Mouse (Mus musculus) yolk sac, embryonic 10.5 days (tissue): Measurements from ENCODE around the gene Vdac2.

Experiments
- DNase-seq: peaks from one replicate; pipeline ENCODE4 v3.0.0-alpha.2; 2017; ENCODE audit warnings: low spot score

Vdac2 gene

GRCm38 (mm10) chr14:21851996-21852791 lies 27.2 kb downstream of the Vdac2 start:
- DNase-seq = no peak

GRCm38 (mm10) chr14:21853456-21854109 lies 28.5 kb downstream of the Vdac2 start:
- DNase-seq = peak; percentile 80

DNA sequence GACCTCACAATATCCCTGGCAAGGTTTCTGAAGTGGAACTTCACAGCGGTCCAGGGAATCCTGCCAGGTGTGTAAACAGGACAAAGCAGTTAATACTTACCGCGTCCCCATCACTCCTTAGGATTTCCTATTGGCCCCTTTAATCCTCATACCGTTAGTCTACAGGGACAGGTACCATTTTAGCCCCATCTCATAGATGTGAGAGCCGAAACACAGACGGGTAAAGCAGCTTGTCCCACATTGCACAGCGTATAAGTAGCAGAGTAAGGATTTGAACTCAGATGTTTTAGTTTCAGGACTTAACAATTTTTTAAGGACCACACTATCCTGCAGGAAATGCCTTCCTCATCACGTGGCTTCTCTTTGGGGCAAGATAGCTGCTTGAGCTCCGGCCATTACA lies 29.2 kb downstream of the Vdac2 start:
- DNase-seq = no peak

DNA sequence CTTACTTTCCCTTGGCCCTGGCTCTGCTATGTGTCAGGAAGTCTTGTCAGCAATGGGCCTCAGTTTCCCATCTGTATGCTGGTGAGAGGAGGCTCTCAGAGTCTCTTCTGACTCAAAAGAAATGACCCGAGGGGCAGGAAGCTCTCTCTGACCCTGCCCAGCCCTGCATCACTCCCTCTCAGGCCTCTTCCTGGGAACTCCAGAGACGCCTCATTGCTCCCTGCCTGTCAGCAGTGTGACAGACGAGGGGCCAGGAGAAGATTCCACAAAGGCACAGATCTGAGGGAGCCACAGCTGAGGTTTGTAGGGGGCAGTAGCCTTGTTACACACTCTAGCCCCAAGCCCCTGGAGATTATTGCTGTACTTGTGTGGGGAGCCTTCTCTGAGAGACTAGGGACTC lies 30.9 kb downstream of the Vdac2 start:
- DNase-seq = no peak

DNA sequence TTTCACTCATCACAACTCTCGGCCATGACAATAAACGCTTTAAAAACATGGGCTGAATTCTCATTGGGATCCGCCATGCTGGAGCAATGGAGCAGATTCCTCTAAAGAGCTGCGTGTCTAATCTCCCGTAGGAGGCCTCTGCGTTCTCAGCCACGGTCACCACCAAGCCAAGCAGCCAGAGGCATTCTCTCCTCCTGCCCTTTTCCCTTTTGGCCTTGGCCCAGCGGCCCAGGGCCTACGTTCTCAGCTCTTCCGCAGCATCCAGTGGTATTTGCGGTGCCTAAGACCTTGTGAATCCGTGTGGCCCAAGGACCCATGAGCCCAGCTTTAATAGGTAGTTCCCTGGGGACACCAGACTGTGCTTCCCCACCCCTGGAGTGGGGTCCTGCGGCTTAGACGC lies 31.8 kb downstream of the Vdac2 start:
- no peak for DNase-seq

DNA sequence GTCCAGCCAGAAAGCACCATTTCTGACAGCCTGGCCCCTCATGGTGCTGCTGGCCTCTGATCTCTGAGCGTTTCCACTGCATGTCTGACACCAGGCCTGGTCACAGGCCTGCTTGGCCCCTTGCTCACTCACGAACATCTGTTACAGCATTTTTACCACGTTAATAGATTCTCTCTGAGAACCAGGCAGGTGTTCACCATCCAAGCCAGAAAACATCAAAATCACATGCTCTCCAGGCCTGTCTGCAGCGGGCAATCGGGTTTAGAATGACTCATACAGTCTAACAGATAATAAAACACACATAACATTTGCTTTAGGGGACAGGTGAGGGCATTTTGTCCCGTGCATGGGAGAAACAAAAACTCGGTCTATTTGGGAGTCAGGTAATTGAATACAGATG lies 41.3 kb downstream of the Vdac2 start:
- no peak for DNase-seq

DNA sequence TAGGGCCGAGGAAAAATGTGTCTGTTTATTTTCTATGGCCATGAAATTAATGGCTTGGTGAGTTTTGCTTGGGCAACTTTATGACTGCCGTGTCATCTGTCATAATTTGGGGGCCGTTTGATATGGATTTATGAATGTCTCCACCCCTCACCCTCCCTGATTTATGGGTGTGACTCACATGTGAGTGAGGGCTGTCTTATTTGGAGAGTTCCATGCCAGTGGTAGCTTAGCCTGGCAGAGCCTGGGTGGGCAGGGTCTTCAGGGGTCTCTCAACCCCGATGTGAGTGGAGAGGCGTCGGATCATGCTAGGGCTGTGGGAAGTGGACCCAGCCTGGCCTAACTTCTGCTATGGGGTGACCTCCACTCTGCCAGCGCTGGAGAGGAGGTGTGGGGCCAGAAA lies 41.8 kb downstream of the Vdac2 start:
- no peak for DNase-seq

- DNase-seq = no peak
Observed at GRCm38 (mm10) chr14:21890430-21890829, 65.4 kb downstream of the Vdac2 start.

- DNase-seq = peak; percentile 66
Observed at GRCm38 (mm10) chr14:21891581-21892340, 66.7 kb downstream of the Vdac2 start.

GRCm38 (mm10) chr14:21892341-21892659 lies 67.3 kb downstream of the Vdac2 start:
- DNase-seq = peak; percentile 26
